Mouse (Mus musculus) lung, adult 2 months (tissue): ENCODE results near the gene AC109138.7.

Experiments
- CTCF ChIP-seq: fragments of 200-500 bp; IDR thresholded peaks from 2 replicates; pipeline ENCODE4 v1.5.1; 2011; ENCODE audit warnings: mild to moderate bottlenecking, low read length, control low read depth; ENCODE audit not compliant: insufficient read depth
- POLR2A ChIP-seq: fragments of 200-500 bp; IDR thresholded peaks from 2 replicates; pipeline ENCODE4 v1.6.1; 2011; ENCODE audit warnings: low read depth, mild to moderate bottlenecking, control low read depth, low read length, borderline replicate concordance; ENCODE audit errors: extremely low read depth

DNA sequence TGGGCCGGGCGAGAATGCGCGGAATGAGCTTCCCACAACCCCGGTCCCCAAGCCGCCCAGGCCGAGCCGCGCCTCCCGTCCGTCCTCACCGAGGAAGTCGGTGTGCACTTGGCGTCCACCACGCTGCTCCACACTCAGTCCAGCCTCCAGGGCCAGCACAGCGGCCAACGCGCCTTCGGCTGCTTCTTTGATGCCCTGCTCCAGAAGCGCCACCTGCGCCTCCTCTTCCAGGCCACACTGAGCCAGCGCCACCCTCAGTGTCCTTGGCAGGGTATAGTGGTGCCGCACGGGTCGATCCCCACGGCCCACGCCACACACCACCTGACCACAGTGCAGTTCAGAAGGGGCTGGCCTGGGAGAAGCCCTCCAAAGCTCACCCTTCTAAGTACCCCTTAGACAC is 44.3 kb upstream of the AC109138.7 start:
- TF ChIP-seq CTCF, result no peak
- no peak for TF ChIP-seq POLR2A
